Comparison of ENCODE assay signal across 10 mouse cellular contexts in genomic region chr3:60409283-60409633, GRCm38 (mm10).
DNase-seq lines count a peak whose midpoint lies in the region; ATAC-seq and TF ChIP-seq lines count a peak whose summit lies in the region.
"Had no signal": no experiment of that assay in that cellular context is flagged by ENCODE, and none has a peak within 500 bp of the region (broad histone marks: within the 10 kb centered on the region; RNA-seq: fewer than 3 reads in every experiment).

No protein-coding gene starts in this region.

- peak overlapping the region; percentile 56 for H3K4me3 ChIP-seq in heart, adult 2 months
- H3K4me3 ChIP-seq in forebrain, embryonic 16.5 days (replicated peaks; ENCODE audit: low read length): no peak overlapping the region
- H3K4me3 ChIP-seq in midbrain, embryonic 11.5 days (ENCODE audit: low read depth, low read length): no peak overlapping the region
- H3K4me3 ChIP-seq: forebrain, embryonic 12.5 days; midbrain, embryonic 12.5 days had no signal

- H3K9ac ChIP-seq in heart, adult 2 months (ENCODE audit: low read depth, low read length): peak overlapping the region; percentile 53; the same call in 1 of the 2 replicates
- no peak overlapping the region for H3K9ac ChIP-seq in forebrain, embryonic 16.5 days (replicated peaks; ENCODE audit: low read depth, low read length)
- H3K9ac ChIP-seq in midbrain, embryonic 11.5 days (ENCODE audit: low read length): no peak overlapping the region
- H3K9ac ChIP-seq: forebrain, embryonic 12.5 days; midbrain, embryonic 12.5 days had no signal

- TF ChIP-seq POLR2A in heart, adult 2 months (IDR thresholded peaks at IDR 0.05; ENCODE audit: insufficient read depth, low read depth, low read length): no peak

- intact Hi-C loops in heart, adult 2 months (cut with DNase I): loop anchor here (5.0 kb wide), 2 partner anchors 93 to 193 kb away; no protein-coding TSS in a partner anchor
- intact Hi-C loops in heart, postnatal 25 days (cut with DNase I): loop anchor here (5.0 kb wide), 1 partner anchor 193 kb away; no protein-coding TSS in a partner anchor
- intact Hi-C loops in heart, postnatal 36 days (cut with DNase I): loop anchor here (5.0 kb wide), 1 partner anchor 203 kb away; no protein-coding TSS in a partner anchor

- no peaks in the 10 kb centered on the region for H3K79me2 ChIP-seq in heart, adult 2 months (replicated peaks; ENCODE audit: control insufficient read depth, insufficient read depth, low read length)

- in situ Hi-C loops in Patski (cut with MboI; ENCODE audit: low pct_unique_long_range_greater_than_20kb): loop anchor here (5.0 kb wide), 1 partner anchor 188 kb away; no protein-coding TSS in a partner anchor

- H3K4me1 ChIP-seq in heart, adult 2 months (ENCODE audit: control insufficient read depth, insufficient read depth, low read length): peaks cover 6% of the 10 kb centered on the region
- H3K4me1 ChIP-seq in forebrain, embryonic 16.5 days (replicated peaks; ENCODE audit: control insufficient read depth, insufficient read depth, low read length): no peaks in the 10 kb centered on the region
- H3K4me1 ChIP-seq in midbrain, embryonic 11.5 days (ENCODE audit: control insufficient read depth, insufficient read depth, low read length): no peaks in the 10 kb centered on the region
- H3K4me1 ChIP-seq: forebrain, embryonic 12.5 days; midbrain, embryonic 12.5 days had no signal

- DNase-seq in heart, adult 2 months: peak in 1 of 2 experiments; percentile 21
- DNase-seq in heart, postnatal 25 days (ENCODE audit: low spot score): no peak
- no peak for DNase-seq in Patski (ENCODE audit: low read depth, low spot score)
- peak; percentile 9 to 43 for DNase-seq in heart, postnatal 36 days
- peak; percentile 40 for DNase-seq in lung, postnatal 10 days
- no peak for DNase-seq in midbrain, embryonic 11.5 days (ENCODE audit: low spot score, missing footprints)
- no peak for DNase-seq in spleen, adult 18-20 months

- POLR2A ChIA-PET in Patski (lab: Charles Lee): interaction anchor here (0.7 to 1.4 kb wide), 7 partner anchors 14 to 93 kb away, joined by 3 to 8 read pairs (median 3); no protein-coding TSS in a partner anchor

- peak overlapping the region; percentile 93 for H3K27ac ChIP-seq in heart, adult 2 months
- no peak overlapping the region for H3K27ac ChIP-seq in forebrain, embryonic 16.5 days (ENCODE audit: low read length)
- no peak overlapping the region for H3K27ac ChIP-seq in midbrain, embryonic 11.5 days (ENCODE audit: low read depth, low read length)
- H3K27ac ChIP-seq: forebrain, embryonic 12.5 days; midbrain, embryonic 12.5 days had no signal

- TF ChIP-seq CTCF in heart, adult 2 months (IDR thresholded peaks at IDR 0.05): no peak
- TF ChIP-seq CTCF in Patski (IDR thresholded peaks at IDR 0.05): no peak

- no peaks in the 10 kb centered on the region for H3K27me3 ChIP-seq in heart, adult 2 months (ENCODE audit: control insufficient read depth, insufficient read depth, low read length)
- H3K27me3 ChIP-seq in Patski: no peaks in the 10 kb centered on the region
- no peaks in the 10 kb centered on the region for H3K27me3 ChIP-seq in forebrain, embryonic 16.5 days (replicated peaks; ENCODE audit: control insufficient read depth, insufficient read depth, low read length)
- no peaks in the 10 kb centered on the region for H3K27me3 ChIP-seq in midbrain, embryonic 11.5 days (ENCODE audit: control insufficient read depth, insufficient read depth, low read length)
- H3K27me3 ChIP-seq: forebrain, embryonic 12.5 days; midbrain, embryonic 12.5 days had no signal

- H3K4me2 ChIP-seq in forebrain, embryonic 16.5 days (ENCODE audit: low read length): no peak overlapping the region
- H3K4me2 ChIP-seq in midbrain, embryonic 11.5 days: no peak overlapping the region
- H3K4me2 ChIP-seq: forebrain, embryonic 12.5 days; midbrain, embryonic 12.5 days had no signal

- peak; percentile 24 for ATAC-seq in Patski
- ATAC-seq in forebrain, embryonic 16.5 days: no peak
- ATAC-seq in midbrain, embryonic 11.5 days (ENCODE audit: low FRiP score): no peak

- TF ChIP-seq EP300 in heart, adult 2 months (IDR thresholded peaks at IDR 0.05; ENCODE audit: insufficient read depth, low read depth, low read length): no peak

- no peaks in the 10 kb centered on the region for H3K9me3 ChIP-seq in forebrain, embryonic 16.5 days (ENCODE audit: control insufficient read depth, low read length)
- H3K9me3 ChIP-seq in midbrain, embryonic 11.5 days (ENCODE audit: control insufficient read depth, low read length): no peaks in the 10 kb centered on the region
- H3K9me3 ChIP-seq: forebrain, embryonic 12.5 days; midbrain, embryonic 12.5 days had no signal

- CTCF ChIA-PET in Patski (lab: Charles Lee): interaction anchor here (0.9 to 1.8 kb wide), 11 partner anchors 9 to 115 kb away, joined by 3 to 10 read pairs (median 4); no protein-coding TSS in a partner anchor

- peaks cover 3% of the 10 kb centered on the region; the same call in 1 of the 2 replicates for H3K36me3 ChIP-seq in heart, adult 2 months (ENCODE audit: control insufficient read depth, insufficient read depth, low read length)
- no peaks in the 10 kb centered on the region for H3K36me3 ChIP-seq in forebrain, embryonic 16.5 days (ENCODE audit: control insufficient read depth, insufficient read depth)
- no peaks in the 10 kb centered on the region for H3K36me3 ChIP-seq in midbrain, embryonic 11.5 days (ENCODE audit: control insufficient read depth, insufficient read depth, low read length)
- H3K36me3 ChIP-seq: forebrain, embryonic 12.5 days; midbrain, embryonic 12.5 days had no signal

Comparison
In these comparisons a context has a peak if more than half of its experiments do, and no peak if none do; other contexts are left out.
1. DNase-seq: peak in heart, postnatal 36 days (2 of 2) and lung, postnatal 10 days (single experiment); none in heart, postnatal 25 days (single experiment), Patski (single experiment), midbrain, embryonic 11.5 days (single experiment) and spleen, adult 18-20 months (0 of 2).